Mouse (Mus musculus): ENCODE measurements around the gene Rnf34. TPM values are rescaled to one million over a fixed set of nuclear protein-coding genes. Genes with fewer than 3 reads are reported as not detected.

The Rnf34 gene
- total RNA-seq (2012; rRNA removed) (17.2 and 18.4 TPM in 2 replicates), total RNA-seq (2014; rRNA removed) (24.1 and 24.6 TPM in 2 replicates), polyA plus RNA-seq (2012; ENCODE audit: insufficient read length, low read depth) (29.1 and 30.8 TPM in 2 replicates)

GRCm38 (mm10) chr5:122849521-122850318 lies at the start of gene Rnf34:
TSS of gene Rnf34 (plus strand) at chr5:122850048.
- no peaks in the 10 kb centered on the region for H3K9me3 ChIP-seq (replicated peaks; ENCODE audit: low read length)
- H3K27ac ChIP-seq (ENCODE audit: insufficient read depth, low read depth): peak within 1 kb of the TSS; percentile 11; the same call in 1 of the 2 replicates
- peak within 1 kb of the TSS; percentile 98 for H3K4me2 ChIP-seq (ENCODE audit: insufficient read depth, low read depth, poor library complexity, severe bottlenecking)
- peak within 1 kb of the TSS; percentile 84 to 97 (median 96) for H3K4me3 ChIP-seq (replicated peaks in 1 of 3; ENCODE audit: low read depth in 2 of 3, low read length in 2 of 3, poor library complexity in 1 of 3)
- DNase-seq (ENCODE audit: extremely low read depth): peak; percentile 98
- TF ChIP-seq PAX5 (IDR thresholded peaks at IDR 0.05; ENCODE audit: low read length): no peak
- no peak for TF ChIP-seq SMC3 (IDR thresholded peaks at IDR 0.05; ENCODE audit: low read depth, low read length)
- no peak for TF ChIP-seq RAD21 (IDR thresholded peaks at IDR 0.05; ENCODE audit: low read depth, low read length)
- peak; percentile 66 for TF ChIP-seq ELF1 (IDR thresholded peaks at IDR 0.05; ENCODE audit: low read depth, low read length)
- peak; percentile 100 for TF ChIP-seq POLR2A (IDR thresholded peaks at IDR 0.05; ENCODE audit: low read depth, low read length)
- 0 out of 2 replicates have a peak, but pooled peaks have one; percentile 13 for TF ChIP-seq KAT2A (IDR thresholded peaks at IDR 0.05; ENCODE audit: insufficient replicate concordance, low read length)
- peak; percentile 75 for TF ChIP-seq TBP (conservative IDR thresholded peaks at IDR 0.05; ENCODE audit: low read depth, low read length)
- no peak for TF ChIP-seq CHD2 (IDR thresholded peaks at IDR 0.05; ENCODE audit: low read length)
- TF ChIP-seq ZKSCAN1 (IDR thresholded peaks at IDR 0.05; ENCODE audit: borderline replicate concordance, low read depth, low read length): no peak
- TF ChIP-seq NELFE (IDR thresholded peaks at IDR 0.05; ENCODE audit: low read depth, low read length): peak; percentile 98
- TF ChIP-seq ETS1 (conservative IDR thresholded peaks at IDR 0.05; ENCODE audit: low read depth, low read length): no peak
- no peak for TF ChIP-seq ZNF384 (IDR thresholded peaks at IDR 0.05; ENCODE audit: low read depth, low read length)
- no peak for TF ChIP-seq EP300 (IDR thresholded peaks at IDR 0.05; ENCODE audit: low read length)
- no peak for TF ChIP-seq UBTF (IDR thresholded peaks at IDR 0.05; ENCODE audit: low read depth, low read length)
- peak; percentile 72 for TF ChIP-seq MAZ (IDR thresholded peaks at IDR 0.05; ENCODE audit: low read depth, low read length)
- peak; percentile 97 for TF ChIP-seq ZMIZ1 (IDR thresholded peaks at IDR 0.05; ENCODE audit: low read depth, low read length)
- TF ChIP-seq RCOR1 (conservative IDR thresholded peaks at IDR 0.05; ENCODE audit: low read depth, low read length): no peak
- TF ChIP-seq BHLHE40 (IDR thresholded peaks at IDR 0.05; ENCODE audit: low read depth, low read length): no peak; the same call in 1 of the 2 replicates
- no peak for TF ChIP-seq MAFK (IDR thresholded peaks at IDR 0.05; ENCODE audit: insufficient replicate concordance, low read length)
- no peak for TF ChIP-seq USF2 (conservative IDR thresholded peaks at IDR 0.05; ENCODE audit: low read depth, low read length)
- TF ChIP-seq JUND (conservative IDR thresholded peaks at IDR 0.05; ENCODE audit: low read depth, low read length): no peak
- no peak for TF ChIP-seq USF1 (IDR thresholded peaks at IDR 0.05; ENCODE audit: low read depth, low read length)
- TF ChIP-seq IRF4 (IDR thresholded peaks at IDR 0.05; ENCODE audit: low read depth, low read length): peak; percentile 4; the same call in 1 of the 2 replicates
- no peak for TF ChIP-seq CHD1 (IDR thresholded peaks at IDR 0.05; ENCODE audit: low read depth, low read length)
- TF ChIP-seq TCF12 (IDR thresholded peaks at IDR 0.05; ENCODE audit: low read depth, low read length): peak; percentile 93
- TF ChIP-seq GABPA (IDR thresholded peaks at IDR 0.05; ENCODE audit: insufficient replicate concordance, low read depth, low read length): no peak
- TF ChIP-seq ZC3H11A (IDR thresholded peaks at IDR 0.05; ENCODE audit: low read depth, low read length): no peak
- TF ChIP-seq MAX (IDR thresholded peaks at IDR 0.05; ENCODE audit: low read length): no peak; the same call in 1 of the 2 replicates
- no peak for TF ChIP-seq CTCF (conservative IDR thresholded peaks at IDR 0.05 in 1 of 2, IDR thresholded peaks at IDR 0.05 in 1 of 2; ENCODE audit: low read depth in 2 of 2, low read length in 2 of 2)
- peak; percentile 95 for TF ChIP-seq POLR2AphosphoS2 (IDR thresholded peaks at IDR 0.05; ENCODE audit: low read depth, low read length)
- TF ChIP-seq MEF2A (IDR thresholded peaks at IDR 0.05; ENCODE audit: borderline replicate concordance, low read depth, low read length): no peak
- peak; percentile 45; the same call in 1 of the 2 replicates for TF ChIP-seq NRF1 (IDR thresholded peaks at IDR 0.05; ENCODE audit: low read depth, low read length)
- no peak for TF ChIP-seq E2F4 (IDR thresholded peaks at IDR 0.05; ENCODE audit: insufficient replicate concordance, low read depth, low read length)
- TF ChIP-seq MYC (IDR thresholded peaks at IDR 0.05; ENCODE audit: low read depth, low read length): no peak
- TF ChIP-seq MXI1 (IDR thresholded peaks at IDR 0.05; ENCODE audit: low read depth, low read length): peak; percentile 54; the same call in 1 of the 2 replicates
- TF ChIP-seq JUN (IDR thresholded peaks at IDR 0.05; ENCODE audit: insufficient read depth, low read depth, low read length): no peak
- TF ChIP-seq HCFC1 (IDR thresholded peaks at IDR 0.05; ENCODE audit: low read depth, low read length): peak; percentile 62
- peak; percentile 80 for TF ChIP-seq SIN3A (IDR thresholded peaks at IDR 0.05; ENCODE audit: low read length)
- H3K36me3 ChIP-seq (replicated peaks in 1 of 2; ENCODE audit: control insufficient read depth in 1 of 2, insufficient read depth in 1 of 2, low read length in 1 of 2): peaks cover 0 to 2% of the 10 kb centered on the region in 2 experiments
- no peaks in the 10 kb centered on the region for H3K27me3 ChIP-seq (replicated peaks)
- peak within 1 kb of the TSS; percentile 88 for H3K9ac ChIP-seq (ENCODE audit: insufficient read depth, low read depth)
- peaks cover 7 to 33% of the 10 kb centered on the region in 2 experiments for H3K4me1 ChIP-seq (ENCODE audit: control insufficient read depth in 1 of 2, insufficient read depth in 2 of 2)
- dilution Hi-C loops (cut with MboI; ENCODE audit: extremely low pct_ligation_motif_present, extremely low pct_unique_long_range_greater_than_20kb, low sequenced_read_pairs): no loop called here
- peaks cover 15% of the 10 kb centered on the region for H3K79me2 ChIP-seq (replicated peaks; ENCODE audit: control insufficient read depth, extremely low read depth, insufficient read depth, poor library complexity, severe bottlenecking)
- in situ Hi-C loops (cut with MboI; ENCODE audit: low pct_ligation_motif_present, low pct_unique_long_range_greater_than_20kb, low sequenced_read_pairs): no loop called here
